Mouse (Mus musculus) midbrain, postnatal 0 days (tissue): Measurements from ENCODE around the gene Hoxd9. TPM values are rescaled to one million over a fixed set of nuclear protein-coding genes. Genes with fewer than 3 reads are reported as not detected.
A peak's percentile ranks its signal among the peaks of the same experiment; 100 is the strongest.

Source experiments
- ATAC-seq: fragments of 200-750 bp; cut with Nextera tagmentation; 2 replicates; pipeline ENCODE4 v1.8.0; 2017; ENCODE audit warnings: moderate number of reproducible peaks, mild to moderate bottlenecking, moderate TSS enrichment, moderate library complexity; ENCODE audit not compliant: low FRiP score
- DNase-seq: peaks from one replicate; pipeline ENCODE4 v3.0.0-alpha.2; 2015; ENCODE audit warnings: low spot score
- H3K27ac ChIP-seq: fragments of 300-500 bp; sonication (generic); 2 replicates; pipeline ENCODE4 v1.5.1; 2014; ENCODE audit warnings: low read depth, mild to moderate bottlenecking, low read length, mixed read lengths
- H3K27me3 ChIP-seq: fragments of 300-500 bp; sonication (generic); 2 replicates; pipeline ENCODE4 v1.6.1; 2014; ENCODE audit warnings: low read length, control low read depth, mixed read lengths; ENCODE audit not compliant: insufficient read depth
- H3K36me3 ChIP-seq: fragments of 300-500 bp; sonication (generic); 2 replicates; pipeline ENCODE4 v1.6.1; 2014; ENCODE audit warnings: low read length, control low read depth, mixed read lengths; ENCODE audit not compliant: insufficient read depth
- H3K4me1 ChIP-seq: fragments of 300-500 bp; sonication (generic); 2 replicates; pipeline ENCODE4 v1.6.1; 2014; ENCODE audit warnings: mild to moderate bottlenecking, control low read depth, antibody characterized with exemption, low read length, mixed read lengths; ENCODE audit not compliant: insufficient read depth
- H3K4me2 ChIP-seq: fragments of 300-500 bp; sonication (generic); 2 replicates; pipeline ENCODE4 v1.6.1; 2014; ENCODE audit warnings: low read depth, mild to moderate bottlenecking, low read length, mixed read lengths; ENCODE audit not compliant: poor library complexity, severe bottlenecking
- H3K4me3 ChIP-seq: fragments of 300-500 bp; sonication (generic); 2 replicates; pipeline ENCODE4 v1.5.1; 2014; ENCODE audit warnings: low read depth, mild to moderate bottlenecking, low read length, moderate library complexity
- H3K9ac ChIP-seq: fragments of 300-500 bp; sonication (generic); replicated peaks from 2 replicates; pipeline ENCODE4 v1.6.1; 2014; ENCODE audit warnings: mild to moderate bottlenecking, low read length, moderate library complexity, mixed read lengths; ENCODE audit not compliant: poor library complexity, severe bottlenecking
- H3K9me3 ChIP-seq: fragments of 300-500 bp; sonication (generic); 2 replicates; pipeline ENCODE4 v1.6.1; 2016; ENCODE audit warnings: low read length, control low read depth
- CTCF ChIP-seq: IDR thresholded peaks from 2 replicates; pipeline ENCODE4 v1.5.1; 2016; ENCODE audit warnings: antibody characterized with exemption, mild to moderate bottlenecking
- WGBS: fragments of 180-500 bp; shearing (Covaris S2); extraction: QIAGEN DNeasy Blood & Tissue Kit; methylation state at CpG from one replicate; pipeline ENCODE4 v1.1.7; 2014; 5-methylcytosine and 5-hydroxymethylcytosine counted together
- polyA plus RNA-seq: library from polyadenylated mRNA; unstranded; fragments of >200 nt; fragmentation: Nextera tagmentation; extraction: Ambion mirVana; gene quantifications from 2 replicates; pipeline ENCODE4 v1.2.1, GENCODE M21; 2015
- total RNA-seq: library from RNA; depleted of rRNA; stranded (reverse); fragments of >200 nt; gene quantifications from 2 replicates; pipeline ENCODE4 v1.2.3, GENCODE M21; 2014

Hoxd9 gene
- total and polyA plus RNA-seq, 2 experiments from 2014 or later, result not detected

DNA sequence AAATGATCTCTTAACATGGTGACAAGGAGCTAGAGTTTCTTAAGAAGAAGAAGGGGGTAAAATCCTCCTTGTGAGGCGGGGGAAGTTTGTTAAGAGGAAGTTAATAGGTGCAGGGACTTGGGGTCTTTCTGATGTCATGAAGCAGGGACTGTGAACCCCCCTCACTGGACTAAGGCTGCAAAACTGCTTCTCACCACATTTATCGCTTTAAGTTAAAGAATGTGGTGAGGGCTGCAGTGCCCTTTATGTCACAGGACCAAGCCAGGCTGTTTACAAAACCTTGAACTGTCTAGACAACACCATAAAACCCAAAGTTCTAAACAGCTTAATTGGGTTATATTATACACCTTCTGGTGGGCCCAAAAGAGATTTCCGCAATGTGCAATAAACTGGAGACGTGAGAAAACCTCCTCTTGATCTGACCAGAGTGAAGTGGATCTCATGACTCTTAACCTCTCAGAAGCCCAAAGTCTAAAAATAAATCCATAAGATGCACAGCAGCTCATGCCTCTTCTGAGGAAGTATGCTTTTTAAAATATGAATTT is 12.4 kb upstream of the Hoxd9 start:
- peaks cover 97% of the 10 kb centered on the region for H3K27me3 ChIP-seq

DNA sequence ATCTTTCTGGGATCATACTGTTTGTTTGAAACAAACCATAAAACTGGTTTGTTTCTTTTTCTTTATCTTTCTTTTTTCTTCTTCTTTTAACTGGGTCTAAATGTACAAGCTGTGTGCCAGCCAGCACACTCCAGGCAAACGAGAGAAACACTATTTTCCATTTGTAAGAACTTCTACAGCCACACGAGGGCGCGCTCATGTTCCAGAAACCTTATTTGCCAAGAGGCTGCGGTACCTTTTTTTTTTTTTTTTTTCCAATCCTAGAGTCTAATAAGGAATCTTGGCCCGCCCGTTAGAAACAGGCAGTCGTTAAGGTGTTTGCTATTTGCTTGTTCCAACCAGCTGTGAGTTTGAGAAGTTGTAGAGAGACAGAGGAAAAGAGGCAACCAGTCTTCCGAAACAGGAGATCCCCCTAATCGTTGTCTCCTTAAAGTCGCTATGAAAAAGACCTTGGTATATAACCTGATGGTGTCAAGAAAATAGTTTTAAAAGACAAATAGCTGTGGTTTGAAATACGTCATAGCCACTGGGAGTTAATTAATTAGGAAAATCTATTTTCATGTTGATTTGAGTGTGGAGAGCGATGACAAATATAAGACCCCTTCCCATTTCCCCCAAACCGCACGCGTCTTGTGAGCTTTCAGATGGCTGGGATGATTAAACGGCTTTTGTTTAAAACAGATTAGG is 11.1 kb upstream of the Hoxd9 start:
- Histone ChIP-seq H3K4me1 (no peaks in the 10 kb centered on the region), H3K4me3 (no peak overlapping the region), H3K27ac (no peak overlapping the region), H3K36me3 (no peaks in the 10 kb centered on the region), H3K9ac (no peak overlapping the region), H3K9me3 (0 out of 2 replicates have a peak, but pooled peaks cover 3% of the 10 kb centered on the region), H3K4me2 (no peak overlapping the region), H3K27me3 (peaks cover 95% of the 10 kb centered on the region)
- DNase-seq (peak; percentile 72), ATAC-seq (no peak)
- peak; percentile 71 for TF ChIP-seq CTCF
- 7% methylated on average over 17 of the region's 17 CpGs for WGBS

More for the DNA sequence above, 12.4 kb upstream of the Hoxd9 start:
- H3K4me2 ChIP-seq, result no peak overlapping the region
- no peak overlapping the region for H3K4me3 ChIP-seq
- H3K36me3 ChIP-seq, result no peaks in the 10 kb centered on the region
- no peaks in the 10 kb centered on the region for H3K9me3 ChIP-seq
- H3K27ac ChIP-seq, result no peak overlapping the region
- no peak for TF ChIP-seq CTCF
- DNase-seq, result no peak
- 15% methylated on average over 4 of the region's 4 CpGs for WGBS
- no peak for ATAC-seq
- no peaks in the 10 kb centered on the region for H3K4me1 ChIP-seq
- H3K9ac ChIP-seq, result no peak overlapping the region

GRCm38 (mm10) chr2:74686988-74687697 is 10.4 kb upstream of the Hoxd9 start:
- no peak overlapping the region for H3K9ac ChIP-seq
- no peaks in the 10 kb centered on the region for H3K4me1 ChIP-seq
- H3K27ac ChIP-seq, result no peak overlapping the region
- no peak overlapping the region for H3K4me2 ChIP-seq
- H3K4me3 ChIP-seq, result no peak overlapping the region
- no peaks in the 10 kb centered on the region for H3K36me3 ChIP-seq
- ATAC-seq (no peak), DNase-seq (no peak)
- H3K27me3 ChIP-seq, result peaks cover 95% of the 10 kb centered on the region
- no peak for TF ChIP-seq CTCF
- WGBS, result 2% methylated on average over 27 of the region's 27 CpGs
- 0 out of 2 replicates have a peak, but pooled peaks cover 5% of the 10 kb centered on the region for H3K9me3 ChIP-seq

DNA sequence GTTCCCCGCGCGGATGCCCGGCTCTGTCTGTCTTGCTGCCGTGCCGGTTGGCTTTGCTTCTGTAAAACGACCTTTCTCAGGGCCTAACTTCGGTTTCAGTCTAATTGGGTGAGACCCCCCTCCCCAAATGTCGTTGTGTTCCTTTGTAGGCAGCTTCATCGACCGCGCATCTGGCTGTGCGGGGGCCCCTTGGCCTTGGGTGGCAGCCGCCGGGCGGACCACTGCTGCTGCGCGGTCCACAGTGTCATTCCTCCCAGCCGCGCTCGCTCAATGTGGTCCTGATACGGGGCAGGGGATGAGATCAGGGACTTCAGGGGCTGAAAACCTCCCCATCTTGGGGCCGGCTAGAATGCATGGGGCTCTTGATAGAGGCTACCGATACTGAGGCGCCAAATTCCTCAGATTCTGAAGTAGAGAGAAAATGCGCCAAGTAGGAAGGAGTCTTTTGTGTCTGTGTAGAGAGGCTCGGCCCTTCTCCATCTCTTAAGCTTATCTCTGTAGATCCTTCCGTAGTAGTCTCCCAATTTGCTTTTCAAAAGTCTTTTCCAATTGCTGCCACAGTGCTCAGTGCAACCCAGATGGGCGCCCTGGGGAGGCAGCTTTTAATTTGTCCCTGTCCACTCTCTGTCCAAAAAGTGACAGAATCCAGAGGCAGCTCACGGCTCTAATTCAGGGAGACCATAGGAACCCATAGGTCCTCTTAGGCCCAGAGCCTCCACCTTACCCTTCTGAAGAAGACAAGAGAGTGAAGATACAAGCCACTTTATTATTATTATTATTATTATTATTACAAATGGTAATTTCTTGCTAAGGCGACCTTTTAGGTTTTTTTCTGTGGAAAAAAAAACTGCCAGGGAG is 9.6 kb upstream of the Hoxd9 start:
- TF ChIP-seq CTCF, result no peak
- Histone ChIP-seq H3K9ac (no peak overlapping the region), H3K27ac (no peak overlapping the region), H3K27me3 (peaks cover 95% of the 10 kb centered on the region), H3K4me2 (no peak overlapping the region), H3K9me3 (0 out of 2 replicates have a peak, but pooled peaks cover 5% of the 10 kb centered on the region), H3K36me3 (no peaks in the 10 kb centered on the region), H3K4me1 (no peaks in the 10 kb centered on the region), H3K4me3 (no peak overlapping the region)
- ATAC-seq, result no peak
- DNase-seq, result no peak
- under 1% methylated on average over 31 of the region's 31 CpGs for WGBS

DNA sequence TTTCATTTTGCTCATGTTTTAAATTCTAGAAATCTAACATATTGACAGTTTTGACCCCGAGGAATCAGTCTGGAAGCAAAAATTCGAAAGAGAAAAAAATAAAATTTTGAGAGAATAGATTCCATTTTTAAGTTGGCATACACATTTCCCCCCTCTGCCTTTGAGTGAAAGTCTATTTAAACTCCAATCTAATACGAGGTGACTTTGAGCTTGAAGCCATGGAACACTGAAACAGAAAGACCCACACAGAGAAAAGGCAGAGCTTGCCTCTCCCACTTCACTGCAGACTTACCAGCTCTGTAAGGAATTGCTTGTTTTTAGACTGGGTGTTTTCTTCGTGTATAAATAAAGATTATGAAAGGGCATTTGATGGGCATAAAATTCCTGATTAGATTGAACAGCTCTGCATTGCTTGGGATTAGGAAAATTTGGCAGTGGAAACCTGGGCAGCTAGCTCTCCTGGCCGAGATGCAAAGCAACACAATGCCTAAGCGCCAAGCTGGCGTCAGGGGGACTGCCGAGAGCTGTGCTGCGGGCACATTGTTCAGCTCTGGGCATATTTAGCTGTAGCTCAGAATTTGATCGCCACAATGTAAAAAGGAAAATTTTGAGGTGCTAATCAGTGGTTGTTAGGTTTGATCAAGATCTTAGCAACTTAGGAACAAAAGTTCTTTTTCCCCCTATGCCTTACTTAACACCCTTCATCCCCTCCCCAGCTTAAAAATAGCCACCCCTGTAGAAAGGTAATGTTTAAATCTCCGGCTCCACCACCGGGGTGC is 8.5 kb upstream of the Hoxd9 start:
- DNase-seq (no peak), ATAC-seq (no peak)
- H3K4me2 ChIP-seq, result no peak overlapping the region
- no peak overlapping the region for H3K27ac ChIP-seq
- 6% methylated on average over 12 of the region's 12 CpGs for WGBS
- 0 out of 2 replicates have a peak, but pooled peaks cover 5% of the 10 kb centered on the region for H3K9me3 ChIP-seq
- H3K27me3 ChIP-seq, result peaks cover 95% of the 10 kb centered on the region
- no peak for TF ChIP-seq CTCF
- no peak overlapping the region for H3K4me3 ChIP-seq
- H3K36me3 ChIP-seq, result no peaks in the 10 kb centered on the region
- no peak overlapping the region for H3K9ac ChIP-seq
- no peaks in the 10 kb centered on the region for H3K4me1 ChIP-seq
